Mouse (Mus musculus) heart, postnatal 0 days (tissue): ENCODE data around the gene Tgds. TPM values are rescaled to one million over a fixed set of nuclear protein-coding genes. Genes with fewer than 3 reads are reported as not detected.

ENCODE experiments used
- ATAC-seq: fragments of 200-750 bp; cut with Nextera tagmentation; 2 replicates; pipeline ENCODE4 v1.8.0; 2017; ENCODE audit warnings: low read depth, moderate number of reproducible peaks, moderate library complexity; ENCODE audit not compliant: insufficient read depth
- DNase-seq: peaks from one replicate; pipeline ENCODE4 v3.0.0-alpha.2; 2016; ENCODE audit warnings: low spot score
- H3K27ac ChIP-seq: fragments of 300-500 bp; sonication (generic); 2 replicates; pipeline ENCODE4 v1.5.1; 2014; ENCODE audit warnings: low read depth, mild to moderate bottlenecking
- H3K27me3 ChIP-seq: fragments of 300-500 bp; sonication (generic); 2 replicates; pipeline ENCODE4 v1.6.1; 2014; ENCODE audit warnings: low read length, mixed read lengths; ENCODE audit not compliant: control insufficient read depth, insufficient read depth
- H3K36me3 ChIP-seq: fragments of 300-500 bp; sonication (generic); replicated peaks from 2 replicates; pipeline ENCODE4 v1.6.1; 2014; ENCODE audit warnings: low read length, mixed read lengths; ENCODE audit not compliant: control insufficient read depth, insufficient read depth
- H3K4me1 ChIP-seq: fragments of 300-500 bp; sonication (generic); 2 replicates; pipeline ENCODE4 v1.6.1; 2014; ENCODE audit warnings: antibody characterized with exemption; ENCODE audit not compliant: control insufficient read depth, insufficient read depth
- H3K4me2 ChIP-seq: fragments of 300-500 bp; sonication (generic); 2 replicates; pipeline ENCODE4 v1.6.1; 2014; ENCODE audit warnings: low read depth, mild to moderate bottlenecking, low read length, moderate library complexity
- H3K4me3 ChIP-seq: fragments of 300-500 bp; sonication (generic); 2 replicates; pipeline ENCODE4 v1.5.1; 2014; ENCODE audit warnings: low read depth, low read length
- H3K9ac ChIP-seq: fragments of 300-500 bp; sonication (generic); replicated peaks from 2 replicates; pipeline ENCODE4 v1.6.1; 2014; ENCODE audit warnings: low read depth, low read length, mixed read lengths
- H3K9me3 ChIP-seq: fragments of 300-500 bp; sonication (generic); replicated peaks from 2 replicates; pipeline ENCODE4 v1.6.1; 2016; ENCODE audit warnings: low read length; ENCODE audit not compliant: control insufficient read depth
- CTCF ChIP-seq: IDR thresholded peaks from 2 replicates; pipeline ENCODE4 v1.5.1; 2016; ENCODE audit warnings: antibody characterized with exemption, control low read depth, low read depth
- EP300 ChIP-seq: IDR thresholded peaks from 2 replicates; pipeline ENCODE4 v1.6.1; 2016; ENCODE audit warnings: antibody characterized with exemption, low read depth
- WGBS: fragments of 180-500 bp; shearing (Covaris S2); extraction: QIAGEN DNeasy Blood & Tissue Kit; methylation state at CpG from one replicate; pipeline ENCODE4 v1.1.7; 2014; 5-methylcytosine and 5-hydroxymethylcytosine counted together
- polyA plus RNA-seq: library from polyadenylated mRNA; unstranded; fragments of >200 nt; fragmentation: Nextera tagmentation; extraction: Ambion mirVana; gene quantifications from 2 replicates; pipeline ENCODE4 v1.2.1, GENCODE M21; 2015
- total RNA-seq: library from RNA; depleted of rRNA; stranded (reverse); fragments of >200 nt; gene quantifications from 2 replicates; pipeline ENCODE4 v1.2.3, GENCODE M21; 2014; ENCODE audit warnings: low replicate concordance

Gene Tgds
- total and polyA plus RNA-seq, 2 experiments from 2014 or later: 15.8 to 28.4 TPM

DNA sequence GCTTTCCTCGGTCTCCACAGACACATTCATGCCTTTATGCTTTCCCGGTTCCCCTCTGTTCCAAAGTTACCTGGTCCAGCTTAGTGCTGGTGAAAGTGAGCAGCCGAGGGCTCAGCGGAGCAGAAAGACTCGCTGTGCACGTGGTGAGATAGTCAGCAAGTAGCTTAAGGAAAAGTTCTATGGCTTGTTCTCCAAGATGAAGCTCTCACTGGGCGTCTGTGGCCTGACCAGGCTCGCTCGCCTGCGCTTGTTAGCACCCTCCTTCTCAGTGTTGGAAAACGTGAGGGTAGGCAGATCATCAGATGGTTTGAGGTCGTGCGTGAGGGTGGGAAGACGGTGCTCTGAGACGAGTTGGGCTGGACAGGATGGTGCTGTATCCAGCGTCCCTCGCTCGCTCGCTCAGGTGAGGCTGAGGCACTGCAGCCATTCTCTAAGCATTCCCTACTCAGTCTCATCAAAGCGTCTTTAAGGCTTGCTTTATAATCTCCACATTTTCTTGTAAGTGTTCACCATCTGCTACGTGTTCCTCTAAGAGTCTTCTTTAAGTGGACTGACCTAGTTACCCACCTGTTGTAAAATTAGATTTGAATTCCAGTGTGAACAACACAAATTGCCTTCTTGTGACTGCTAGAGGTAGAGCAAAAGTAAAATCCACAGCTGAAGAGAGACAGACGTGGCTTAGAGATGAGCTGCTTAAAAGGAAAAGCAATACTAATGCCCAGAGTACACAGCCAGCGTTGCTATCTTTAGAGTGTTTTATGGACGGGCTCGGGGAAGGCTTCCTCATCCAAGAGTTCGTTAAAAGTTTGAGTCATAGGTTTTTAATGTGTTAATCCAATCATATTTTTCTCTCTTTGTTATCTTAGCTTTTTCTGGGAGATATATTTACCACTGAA is 18.3 kb upstream of the Tgds start:
- ATAC-seq (no peak), DNase-seq (no peak)
- H3K9me3 ChIP-seq: no peaks in the 10 kb centered on the region
- H3K4me1 ChIP-seq: 0 out of 2 replicates have a peak, but pooled peaks cover 8% of the 10 kb centered on the region
- no peak overlapping the region for H3K4me3 ChIP-seq
- TF ChIP-seq CTCF: no peak
- TF ChIP-seq EP300: no peak
- WGBS: 74% methylated on average over 26 of the region's 26 CpGs
- no peak overlapping the region for H3K9ac ChIP-seq
- H3K36me3 ChIP-seq: peaks cover 27% of the 10 kb centered on the region
- no peak overlapping the region for H3K27ac ChIP-seq
- no peak overlapping the region for H3K4me2 ChIP-seq
- H3K27me3 ChIP-seq: no peaks in the 10 kb centered on the region

DNA sequence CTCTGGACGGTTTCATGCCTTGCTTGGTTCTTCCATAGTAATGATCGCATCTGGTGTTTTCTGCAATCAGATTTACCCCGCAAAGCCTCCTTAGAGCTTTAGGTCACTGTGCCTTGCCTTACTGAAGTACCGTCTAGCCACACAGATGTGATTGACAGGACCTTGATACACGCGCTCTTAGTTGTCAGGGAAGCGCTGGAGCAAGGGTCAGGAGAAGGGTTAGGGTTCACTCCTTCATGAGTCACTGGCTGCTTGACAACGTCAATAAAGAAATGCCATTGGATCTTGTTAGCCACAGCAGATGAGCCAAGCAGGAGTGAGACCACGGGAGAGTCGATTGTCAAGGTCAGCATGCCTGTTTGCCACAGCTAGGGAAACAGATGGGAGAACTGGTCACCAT is 16.0 kb upstream of the Tgds start:
- Histone ChIP-seq H3K4me2 (no peak overlapping the region), H3K27ac (no peak overlapping the region), H3K4me3 (no peak overlapping the region), H3K27me3 (no peaks in the 10 kb centered on the region), H3K36me3 (peaks cover 22% of the 10 kb centered on the region), H3K4me1 (0 out of 2 replicates have a peak, but pooled peaks cover 8% of the 10 kb centered on the region), H3K9me3 (no peaks in the 10 kb centered on the region), H3K9ac (no peak overlapping the region)
- 79% methylated on average over 10 of the region's 10 CpGs for WGBS
- TF ChIP-seq CTCF: no peak
- no peak for TF ChIP-seq EP300
- DNase-seq: no peak
- ATAC-seq: no peak

DNA sequence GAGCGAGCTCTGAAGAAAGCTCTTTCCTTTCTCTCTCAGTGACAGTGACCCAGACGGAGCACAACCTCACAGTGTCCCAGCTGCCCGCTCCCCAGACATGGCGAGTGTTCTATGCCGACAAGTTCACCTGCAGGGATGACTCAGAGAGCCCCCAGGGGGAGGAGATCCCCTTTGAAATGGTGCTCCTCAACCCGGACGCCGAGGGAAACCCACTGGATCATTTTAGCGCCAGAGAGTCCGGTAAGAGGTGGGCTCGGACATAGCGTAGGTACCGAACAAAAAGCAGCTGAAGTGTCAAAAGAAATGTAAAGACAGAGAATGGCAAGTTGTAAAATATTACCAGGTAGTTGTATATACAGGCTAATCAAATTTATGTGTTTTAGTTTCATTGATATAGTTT is 15.5 kb upstream of the Tgds start:
- Histone ChIP-seq H3K27me3 (no peaks in the 10 kb centered on the region), H3K27ac (no peak overlapping the region), H3K4me2 (no peak overlapping the region), H3K4me1 (0 out of 2 replicates have a peak, but pooled peaks cover 8% of the 10 kb centered on the region), H3K9ac (no peak overlapping the region), H3K9me3 (no peaks in the 10 kb centered on the region), H3K4me3 (no peak overlapping the region), H3K36me3 (peaks cover 21% of the 10 kb centered on the region; the same call in 1 of the 2 replicates)
- DNase-seq: no peak
- WGBS: 92% methylated on average over 13 of the region's 13 CpGs
- no peak for ATAC-seq
- TF ChIP-seq CTCF: no peak
- no peak for TF ChIP-seq EP300

DNA sequence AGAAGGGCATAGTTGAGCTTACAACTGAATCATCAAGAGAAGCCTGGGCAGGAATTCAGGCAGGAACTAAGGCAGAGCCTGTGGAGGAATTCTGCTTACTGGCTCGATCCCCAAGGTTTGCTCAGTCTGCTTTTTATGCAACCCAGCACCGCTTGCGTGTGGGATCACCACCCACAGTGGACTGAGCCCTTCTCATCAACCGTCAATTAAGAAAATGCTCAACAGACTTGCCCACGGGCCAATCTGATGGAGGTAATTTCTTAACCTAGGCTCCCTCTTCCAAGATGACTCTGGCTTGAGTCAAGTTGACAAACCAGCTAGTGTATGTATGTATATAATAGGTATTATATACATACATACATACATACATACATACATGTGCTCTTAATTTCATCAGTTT is 9.7 kb upstream of the Tgds start:
- no peak overlapping the region for H3K4me3 ChIP-seq
- H3K36me3 ChIP-seq: peaks cover 31% of the 10 kb centered on the region
- WGBS: 93% methylated on average over 5 of the region's 5 CpGs
- H3K4me1 ChIP-seq: peaks cover 6% of the 10 kb centered on the region; the same call in 1 of the 2 replicates
- no peak overlapping the region for H3K27ac ChIP-seq
- ATAC-seq (no peak), DNase-seq (no peak)
- H3K27me3 ChIP-seq: no peaks in the 10 kb centered on the region
- no peak overlapping the region for H3K9ac ChIP-seq
- TF ChIP-seq CTCF (no peak), EP300 (no peak)
- H3K9me3 ChIP-seq: no peaks in the 10 kb centered on the region
- H3K4me2 ChIP-seq: no peak overlapping the region

DNA sequence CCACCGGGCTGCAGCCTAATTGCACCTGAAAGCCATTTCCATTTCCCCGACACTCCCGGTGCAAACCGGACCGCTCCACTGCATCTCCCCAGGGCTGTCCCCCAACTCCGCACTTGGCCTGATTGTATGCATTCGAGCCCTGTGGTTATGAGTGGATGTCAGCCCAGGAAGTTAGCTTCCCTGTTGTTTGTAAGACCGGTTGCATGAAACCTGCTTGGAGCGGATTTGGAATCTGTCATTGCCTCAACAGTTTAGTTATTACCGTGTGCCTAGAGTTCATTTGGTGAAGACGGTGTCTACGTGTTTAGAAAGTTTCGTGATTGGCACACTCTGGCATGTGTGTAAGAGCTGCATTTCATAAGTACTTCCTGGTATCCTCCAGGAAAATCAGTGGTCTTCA is 4.9 kb upstream of the Tgds start:
- H3K4me1 ChIP-seq: peaks cover 10% of the 10 kb centered on the region; the same call in 1 of the 2 replicates
- peak overlapping the region; percentile 91 for H3K4me2 ChIP-seq
- peaks cover 26% of the 10 kb centered on the region for H3K36me3 ChIP-seq
- H3K27me3 ChIP-seq: no peaks in the 10 kb centered on the region
- WGBS: 1% methylated on average over 13 of the region's 13 CpGs
- no peaks in the 10 kb centered on the region for H3K9me3 ChIP-seq
- peak overlapping the region; percentile 71 for H3K27ac ChIP-seq
- peak overlapping the region; percentile 81 for H3K9ac ChIP-seq
- TF ChIP-seq EP300: no peak
- TF ChIP-seq CTCF: no peak
- ATAC-seq: peak; percentile 9; the same call in 1 of the 2 replicates
- DNase-seq: peak; percentile 37
- H3K4me3 ChIP-seq: peak overlapping the region; percentile 78
